Comparison of ENCODE assay signal across 28 mouse cellular contexts in the genomic region with DNA sequence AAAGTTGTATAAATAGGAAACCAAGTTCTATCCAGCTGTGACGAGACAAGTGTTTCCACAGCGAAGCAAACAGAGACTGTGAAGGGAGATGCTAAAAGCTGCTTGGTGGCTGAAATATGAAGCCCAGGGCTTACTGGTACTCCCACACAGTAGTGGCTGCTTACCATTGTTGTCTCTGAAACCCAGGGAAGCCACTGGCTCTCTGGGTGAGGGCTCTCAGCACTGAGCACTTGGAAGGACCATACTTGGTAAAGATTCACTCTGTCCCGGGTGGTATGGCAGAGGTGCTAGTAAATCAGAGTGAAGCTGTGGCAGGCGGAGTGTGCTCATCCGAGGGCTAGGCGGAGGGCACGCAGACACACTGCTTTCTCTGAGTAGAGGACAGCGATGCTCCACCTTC.
DNase-seq lines count a peak whose midpoint lies in the region; ATAC-seq and TF ChIP-seq lines count a peak whose summit lies in the region.
"Had no signal": no experiment of that assay in that cellular context is flagged by ENCODE, and none has a peak within 500 bp of the region (broad histone marks: within the 10 kb centered on the region; RNA-seq: fewer than 3 reads in every experiment).

No protein-coding gene starts in this region.

- intact Hi-C loops in heart, postnatal 36 days (cut with DNase I) = loop anchor here (5.0 kb wide), 1 partner anchor 670 kb away; no protein-coding TSS in a partner anchor

- H3K4me1 ChIP-seq in kidney, postnatal 0 days (replicated peaks; ENCODE audit: insufficient read depth, low read length) = peaks cover 9% of the 10 kb centered on the region; the same call in 1 of the 2 replicates
- peaks cover 12% of the 10 kb centered on the region for H3K4me1 ChIP-seq in intestine, embryonic 15.5 days (replicated peaks)
- peaks cover 3% of the 10 kb centered on the region; the same call in 1 of the 2 replicates for H3K4me1 ChIP-seq in stomach, postnatal 0 days (replicated peaks; ENCODE audit: control insufficient read depth, insufficient read depth)
- H3K4me1 ChIP-seq: limb, embryonic 12.5 days; midbrain, embryonic 13.5 days; neural tube, embryonic 13.5 days had no signal

- TF ChIP-seq EP300 in stomach, postnatal 0 days (optimal IDR thresholded peaks at IDR 0.05) = no peak

- no peak overlapping the region for H3K9ac ChIP-seq in kidney, postnatal 0 days (ENCODE audit: low read depth, low read length)
- no peak overlapping the region for H3K9ac ChIP-seq in intestine, embryonic 15.5 days
- H3K9ac ChIP-seq in stomach, postnatal 0 days (ENCODE audit: low read length) = peak overlapping the region; percentile 13; the same call in 1 of the 2 replicates
- H3K9ac ChIP-seq: heart, embryonic 13.5 days; hindbrain, embryonic 13.5 days; limb, embryonic 12.5 days; liver, embryonic 12.5 days; midbrain, embryonic 13.5 days; neural tube, embryonic 13.5 days; stomach, embryonic 15.5 days had no signal

- no peak overlapping the region for H3K4me3 ChIP-seq in kidney, postnatal 0 days (replicated peaks; ENCODE audit: low read depth, low read length)
- H3K4me3 ChIP-seq in intestine, embryonic 15.5 days (replicated peaks) = no peak overlapping the region
- no peak overlapping the region for H3K4me3 ChIP-seq in stomach, postnatal 0 days (ENCODE audit: low read depth, low read length)
- H3K4me3 ChIP-seq: heart, adult 2 months; heart, embryonic 13.5 days; hindbrain, embryonic 13.5 days; limb, embryonic 12.5 days; liver, embryonic 12.5 days; midbrain, embryonic 13.5 days; neural tube, embryonic 13.5 days; stomach, embryonic 15.5 days had no signal

- no peaks in the 10 kb centered on the region for H3K9me3 ChIP-seq in kidney, postnatal 0 days (replicated peaks; ENCODE audit: low read length)
- no peaks in the 10 kb centered on the region for H3K9me3 ChIP-seq in intestine, embryonic 15.5 days
- H3K9me3 ChIP-seq in stomach, postnatal 0 days (ENCODE audit: control insufficient read depth, low read length) = no peaks in the 10 kb centered on the region
- H3K9me3 ChIP-seq: heart, embryonic 13.5 days; hindbrain, embryonic 13.5 days; limb, embryonic 12.5 days; liver, embryonic 12.5 days; midbrain, embryonic 13.5 days; neural tube, embryonic 13.5 days; stomach, embryonic 15.5 days had no signal

- peaks cover 14% of the 10 kb centered on the region; the same call in 1 of the 2 replicates for H3K36me3 ChIP-seq in kidney, postnatal 0 days (ENCODE audit: insufficient read depth, low read length)
- H3K36me3 ChIP-seq in intestine, embryonic 15.5 days = peaks cover 15% of the 10 kb centered on the region
- peaks cover 6% of the 10 kb centered on the region; the same call in 1 of the 2 replicates for H3K36me3 ChIP-seq in stomach, postnatal 0 days (ENCODE audit: control insufficient read depth, insufficient read depth, low read length)

- H3K4me2 ChIP-seq in kidney, postnatal 0 days (ENCODE audit: low read length) = no peak overlapping the region
- no peak overlapping the region for H3K4me2 ChIP-seq in intestine, embryonic 15.5 days (replicated peaks)
- no peak overlapping the region for H3K4me2 ChIP-seq in stomach, postnatal 0 days (replicated peaks; ENCODE audit: low read depth)
- H3K4me2 ChIP-seq: heart, embryonic 13.5 days; hindbrain, embryonic 13.5 days; limb, embryonic 12.5 days; liver, embryonic 12.5 days; midbrain, embryonic 13.5 days; neural tube, embryonic 13.5 days; stomach, embryonic 15.5 days had no signal

- peak; percentile 75 for DNase-seq in heart, adult 11 months
- no peak for DNase-seq in heart, postnatal 36 days
- peak; percentile 83 for DNase-seq in kidney, postnatal 0 days (ENCODE audit: low spot score)
- DNase-seq in kidney, adult 11 months = no peak
- no peak for DNase-seq in stomach, postnatal 0 days (ENCODE audit: low spot score)
- DNase-seq in lung, postnatal 4 days = no peak
- DNase-seq: adrenal gland, postnatal 36 days; cerebellum, adult 9-10 months; gastrocnemius, postnatal 25 days; heart, postnatal 14 days; lung, adult 18-20 months; lung, postnatal 14 days; right cerebral cortex, adult 18-20 months; right cerebral cortex, postnatal 4 days; thymus, adult 2 months; thymus, postnatal 4 days had no signal

- TF ChIP-seq CTCF in kidney, postnatal 0 days (IDR thresholded peaks at IDR 0.05; ENCODE audit: low read depth) = no peak
- no peak for TF ChIP-seq CTCF in stomach, postnatal 0 days (IDR thresholded peaks at IDR 0.05; ENCODE audit: low read depth)

- H3K27ac ChIP-seq in kidney, postnatal 0 days = 0 out of 2 replicates have a peak overlapping the region, but pooled peaks have one; percentile 25
- peak overlapping the region; percentile 58; the same call in 1 of the 2 replicates for H3K27ac ChIP-seq in intestine, embryonic 15.5 days
- peak overlapping the region; percentile 75 for H3K27ac ChIP-seq in stomach, postnatal 0 days (replicated peaks)
- H3K27ac ChIP-seq: heart, embryonic 13.5 days; hindbrain, embryonic 13.5 days; limb, embryonic 12.5 days; liver, embryonic 12.5 days; midbrain, embryonic 13.5 days; neural tube, embryonic 13.5 days; stomach, embryonic 15.5 days had no signal

- WGBS in kidney, postnatal 0 days = 60% methylated on average over 8 of the region's 8 CpGs
- 81% methylated on average over 8 of the region's 8 CpGs for WGBS in intestine, embryonic 15.5 days
- WGBS in stomach, postnatal 0 days = 77% methylated on average over 8 of the region's 8 CpGs

- H3K27me3 ChIP-seq in kidney, postnatal 0 days (ENCODE audit: insufficient read depth, low read length) = no peaks in the 10 kb centered on the region
- no peaks in the 10 kb centered on the region for H3K27me3 ChIP-seq in intestine, embryonic 15.5 days (replicated peaks)
- no peaks in the 10 kb centered on the region for H3K27me3 ChIP-seq in stomach, postnatal 0 days (ENCODE audit: control insufficient read depth, insufficient read depth, low read length)
- H3K27me3 ChIP-seq: heart, embryonic 13.5 days; hindbrain, embryonic 13.5 days; limb, embryonic 12.5 days; liver, embryonic 12.5 days; midbrain, embryonic 13.5 days; neural tube, embryonic 13.5 days; stomach, embryonic 15.5 days had no signal

- peak; percentile 56; the same call in 1 of the 2 replicates for ATAC-seq in kidney, postnatal 0 days (replicated peaks; ENCODE audit: low FRiP score, low read depth)
- no peak for ATAC-seq in intestine, embryonic 15.5 days
- ATAC-seq in stomach, postnatal 0 days (ENCODE audit: low FRiP score, low TSS enrichment) = no peak
- ATAC-seq: CD4-positive, CD25-positive, alpha-beta regulatory T cell, adult 4 months; forebrain, embryonic 16.5 days; inflammation-experienced regulatory T-cells, adult 6 months; liver, embryonic 12.5 days; midbrain, embryonic 13.5 days had no signal

Comparison
In these comparisons a context has a peak if more than half of its experiments do, and no peak if none do; other contexts are left out.
1. DNase-seq: peak in heart, adult 11 months (single experiment) and kidney, postnatal 0 days (single experiment); none in heart, postnatal 36 days (0 of 2), kidney, adult 11 months (single experiment), stomach, postnatal 0 days (single experiment) and lung, postnatal 4 days (0 of 2).
2. H3K27ac ChIP-seq: peak in every context shown above with its lines; median percentile 75 in stomach, postnatal 0 days; 58 in intestine, embryonic 15.5 days; 25 in kidney, postnatal 0 days.